Mouse (Mus musculus): ENCODE data around the gene Zcchc24. TPM values are rescaled to one million over a fixed set of nuclear protein-coding genes. Genes with fewer than 3 reads are reported as not detected.

Gene Zcchc24
- polyA plus RNA-seq, 1 experiment from 2014 or later: 24.0 TPM

DNA sequence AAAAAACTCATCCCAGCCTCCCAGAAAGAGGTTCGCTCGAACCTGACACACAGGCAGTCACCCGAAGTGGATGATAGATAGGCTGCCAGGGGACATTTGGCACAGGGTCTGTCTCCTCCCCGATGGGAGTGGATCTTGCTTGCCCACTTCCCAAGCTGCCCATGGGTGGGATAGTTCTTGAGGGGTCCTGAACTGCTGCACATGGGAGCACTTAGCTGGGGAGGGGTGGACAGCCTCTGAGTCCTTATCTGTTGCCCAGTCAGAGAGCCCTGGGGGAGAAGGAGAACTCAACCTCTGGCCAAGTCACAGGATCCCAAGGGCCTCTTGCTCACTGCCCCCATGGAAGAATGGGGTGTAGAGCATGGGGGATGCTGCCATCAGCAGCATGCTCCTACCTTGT is 13.3 kb downstream of the Zcchc24 start:
- no peak overlapping the region for H3K4me3 ChIP-seq (ENCODE audit: low read length)
- no peaks in the 10 kb centered on the region for H3K9me3 ChIP-seq (ENCODE audit: control insufficient read depth, low read length)
- H3K9ac ChIP-seq (ENCODE audit: low read depth, low read length): no peak overlapping the region
- peaks cover 23% of the 10 kb centered on the region for H3K4me1 ChIP-seq (ENCODE audit: control insufficient read depth, insufficient read depth, low read length)
- H3K27ac ChIP-seq (ENCODE audit: low read depth, low read length): no peak overlapping the region
- no peak for ATAC-seq (ENCODE audit: low FRiP score, low TSS enrichment)
- WGBS: 20% methylated on average over 4 of the region's 4 CpGs
- peaks cover 6% of the 10 kb centered on the region; the same call in 1 of the 2 replicates for H3K36me3 ChIP-seq (ENCODE audit: control insufficient read depth, insufficient read depth, low read length)
- H3K4me2 ChIP-seq (replicated peaks; ENCODE audit: low read depth, low read length): no peak overlapping the region
- no peaks in the 10 kb centered on the region for H3K27me3 ChIP-seq (ENCODE audit: control insufficient read depth, insufficient read depth, low read length)

DNA sequence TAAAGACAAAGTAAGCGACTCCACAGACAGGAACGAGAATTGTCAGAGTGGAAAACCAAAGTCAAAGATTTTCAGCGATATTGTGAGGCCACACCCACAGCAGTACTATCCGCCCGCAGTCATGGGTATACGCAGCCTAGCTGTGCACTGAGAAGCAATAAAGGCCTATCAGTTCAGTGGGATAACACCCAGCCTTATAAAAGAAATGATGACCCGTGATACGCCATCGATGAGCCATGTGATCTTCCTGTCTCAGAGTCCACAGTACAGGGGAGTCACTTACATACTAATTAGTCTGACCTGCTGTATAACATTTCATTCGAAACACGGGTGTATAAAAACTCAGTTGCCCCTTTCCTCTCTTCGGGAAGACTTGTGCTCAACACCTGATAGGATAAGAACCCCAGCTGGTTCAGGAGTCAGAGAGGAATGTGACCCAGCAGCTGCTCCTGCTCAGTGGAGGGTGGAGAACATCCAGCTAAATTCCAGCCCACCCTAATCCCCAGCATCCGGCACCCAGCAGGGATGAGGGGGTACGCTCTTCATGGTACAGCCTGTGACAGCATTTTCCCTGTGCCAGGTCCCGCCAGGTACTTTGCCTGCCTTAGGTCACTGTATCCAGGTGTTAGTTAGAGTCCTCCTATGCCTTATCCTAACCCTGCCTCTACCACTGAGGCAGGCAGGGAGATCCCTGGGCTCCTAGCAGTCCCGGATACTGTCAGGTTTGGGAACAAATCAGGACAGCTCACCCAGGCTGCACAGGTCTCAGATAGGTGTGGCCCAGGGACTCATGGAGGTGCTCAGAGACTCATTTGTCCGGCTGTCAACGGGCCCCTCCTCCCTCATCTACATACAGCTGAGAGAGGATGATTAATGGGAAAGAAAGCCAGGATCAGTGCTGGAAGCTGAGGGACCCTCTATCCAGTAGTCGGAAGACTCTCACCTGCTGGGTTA is 14.0 kb downstream of the Zcchc24 start:
- peaks cover 11% of the 10 kb centered on the region; the same call in 1 of the 2 replicates for H3K36me3 ChIP-seq (ENCODE audit: control insufficient read depth, insufficient read depth, low read length)
- ATAC-seq (ENCODE audit: low FRiP score, low TSS enrichment): peak; percentile 56; the same call in 1 of the 2 replicates

DNA sequence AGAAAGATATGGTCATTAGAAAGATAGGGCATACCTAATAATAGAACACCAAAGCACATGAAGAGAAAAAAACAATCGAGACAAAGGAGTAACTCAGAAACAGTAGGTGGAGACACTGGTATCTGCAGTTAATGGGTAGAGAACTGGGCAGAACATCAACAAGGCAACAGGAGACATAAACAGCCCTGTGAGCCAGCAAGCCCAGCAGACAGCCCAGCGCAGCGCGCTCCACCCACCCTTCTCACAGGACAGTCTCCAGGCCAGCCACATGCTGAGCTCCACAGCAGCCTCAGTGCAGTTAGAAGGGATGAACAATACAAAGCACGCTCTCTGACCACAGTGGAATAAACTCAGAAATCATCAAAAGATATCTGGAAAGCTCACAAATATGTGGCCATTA is 15.8 kb downstream of the Zcchc24 start:
- Histone ChIP-seq H3K9ac (ENCODE audit: low read depth, low read length) (no peak overlapping the region), H3K4me1 (ENCODE audit: control insufficient read depth, insufficient read depth, low read length) (peaks cover 18% of the 10 kb centered on the region), H3K27me3 (ENCODE audit: control insufficient read depth, insufficient read depth, low read length) (no peaks in the 10 kb centered on the region), H3K27ac (ENCODE audit: low read depth, low read length) (no peak overlapping the region), H3K4me2 (replicated peaks; ENCODE audit: low read depth, low read length) (no peak overlapping the region), H3K4me3 (ENCODE audit: low read length) (no peak overlapping the region), H3K36me3 (ENCODE audit: control insufficient read depth, insufficient read depth, low read length) (peaks cover 11% of the 10 kb centered on the region; the same call in 1 of the 2 replicates), H3K9me3 (ENCODE audit: control insufficient read depth, low read length) (no peaks in the 10 kb centered on the region)
- ATAC-seq (ENCODE audit: low FRiP score, low TSS enrichment): no peak
- 81% methylated on average over 5 of the region's 5 CpGs for WGBS

More for the DNA sequence above, 14.0 kb downstream of the Zcchc24 start:
- H3K4me2 ChIP-seq (replicated peaks; ENCODE audit: low read depth, low read length): no peak overlapping the region
- H3K27ac ChIP-seq (ENCODE audit: low read depth, low read length): no peak overlapping the region
- no peaks in the 10 kb centered on the region for H3K9me3 ChIP-seq (ENCODE audit: control insufficient read depth, low read length)
- 33% methylated on average over 19 of the region's 19 CpGs for WGBS
- no peak overlapping the region for H3K4me3 ChIP-seq (ENCODE audit: low read length)
- H3K9ac ChIP-seq (ENCODE audit: low read depth, low read length): no peak overlapping the region
- no peaks in the 10 kb centered on the region for H3K27me3 ChIP-seq (ENCODE audit: control insufficient read depth, insufficient read depth, low read length)
- peaks cover 15% of the 10 kb centered on the region; the same call in 1 of the 2 replicates for H3K4me1 ChIP-seq (ENCODE audit: control insufficient read depth, insufficient read depth, low read length)

DNA sequence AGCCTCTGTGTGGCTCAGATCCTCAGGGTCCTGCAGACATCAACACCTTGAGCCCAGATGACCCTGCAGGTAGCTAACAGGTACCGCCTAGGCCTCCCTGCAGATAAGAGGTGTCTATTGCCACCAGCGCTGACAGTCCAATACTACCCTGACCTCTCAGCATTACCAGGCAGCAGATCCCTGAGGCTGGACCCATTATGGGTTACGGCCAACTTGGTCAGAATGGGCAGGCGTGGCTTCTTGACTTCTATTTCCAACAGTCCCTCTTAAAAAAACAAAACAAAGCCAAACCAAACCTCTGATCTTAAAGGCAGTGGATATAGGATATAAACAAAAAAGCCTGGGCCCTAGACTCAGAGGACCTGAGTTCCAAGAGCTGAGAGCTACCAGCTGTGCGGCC is 17.8 kb downstream of the Zcchc24 start:
- Histone ChIP-seq H3K9me3 (ENCODE audit: control insufficient read depth, low read length) (no peaks in the 10 kb centered on the region), H3K4me3 (ENCODE audit: low read length) (no peak overlapping the region), H3K27me3 (ENCODE audit: control insufficient read depth, insufficient read depth, low read length) (no peaks in the 10 kb centered on the region), H3K9ac (ENCODE audit: low read depth, low read length) (no peak overlapping the region), H3K4me2 (replicated peaks; ENCODE audit: low read depth, low read length) (no peak overlapping the region), H3K4me1 (ENCODE audit: control insufficient read depth, insufficient read depth, low read length) (peaks cover 13% of the 10 kb centered on the region), H3K27ac (ENCODE audit: low read depth, low read length) (no peak overlapping the region), H3K36me3 (ENCODE audit: control insufficient read depth, insufficient read depth, low read length) (peaks cover 7% of the 10 kb centered on the region; the same call in 1 of the 2 replicates)
- 91% methylated on average over 5 of the region's 5 CpGs for WGBS
- ATAC-seq (ENCODE audit: low FRiP score, low TSS enrichment): no peak

DNA sequence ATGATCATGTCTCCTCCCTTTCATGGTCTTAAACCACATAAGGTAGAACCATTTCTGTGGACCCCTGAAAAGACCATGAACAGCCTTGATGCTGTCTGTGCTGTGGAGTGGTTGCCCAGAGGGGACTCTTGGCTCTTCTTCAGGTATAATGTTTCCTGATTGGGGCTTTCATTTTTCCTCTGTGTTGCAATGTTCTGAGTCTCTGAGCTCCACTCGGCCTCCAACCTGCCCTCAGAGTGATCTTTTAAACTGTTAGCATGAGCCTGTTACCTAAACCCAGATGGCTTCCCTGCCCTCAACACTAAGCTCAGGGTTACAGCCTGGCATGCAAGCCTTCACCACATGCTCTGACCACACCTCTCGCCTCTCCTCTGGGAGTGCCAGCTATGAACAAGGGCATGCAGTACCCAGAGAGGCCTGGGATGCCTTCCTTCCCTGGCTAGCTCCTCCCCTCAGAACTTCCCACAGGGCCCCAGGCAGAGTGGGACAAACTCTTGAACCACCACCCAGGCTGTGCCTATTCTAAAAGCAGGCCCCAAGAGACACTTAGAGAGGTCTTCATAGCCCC is 18.3 kb downstream of the Zcchc24 start:
- ATAC-seq (ENCODE audit: low FRiP score, low TSS enrichment): no peak
- Histone ChIP-seq H3K4me2 (replicated peaks; ENCODE audit: low read depth, low read length) (no peak overlapping the region), H3K9ac (ENCODE audit: low read depth, low read length) (no peak overlapping the region), H3K9me3 (ENCODE audit: control insufficient read depth, low read length) (no peaks in the 10 kb centered on the region), H3K4me1 (ENCODE audit: control insufficient read depth, insufficient read depth, low read length) (peaks cover 11% of the 10 kb centered on the region), H3K27me3 (ENCODE audit: control insufficient read depth, insufficient read depth, low read length) (no peaks in the 10 kb centered on the region), H3K36me3 (ENCODE audit: control insufficient read depth, insufficient read depth, low read length) (peaks cover 7% of the 10 kb centered on the region; the same call in 1 of the 2 replicates), H3K27ac (ENCODE audit: low read depth, low read length) (no peak overlapping the region), H3K4me3 (ENCODE audit: low read length) (no peak overlapping the region)
- 86% methylated on average over 2 of the region's 2 CpGs for WGBS

DNA sequence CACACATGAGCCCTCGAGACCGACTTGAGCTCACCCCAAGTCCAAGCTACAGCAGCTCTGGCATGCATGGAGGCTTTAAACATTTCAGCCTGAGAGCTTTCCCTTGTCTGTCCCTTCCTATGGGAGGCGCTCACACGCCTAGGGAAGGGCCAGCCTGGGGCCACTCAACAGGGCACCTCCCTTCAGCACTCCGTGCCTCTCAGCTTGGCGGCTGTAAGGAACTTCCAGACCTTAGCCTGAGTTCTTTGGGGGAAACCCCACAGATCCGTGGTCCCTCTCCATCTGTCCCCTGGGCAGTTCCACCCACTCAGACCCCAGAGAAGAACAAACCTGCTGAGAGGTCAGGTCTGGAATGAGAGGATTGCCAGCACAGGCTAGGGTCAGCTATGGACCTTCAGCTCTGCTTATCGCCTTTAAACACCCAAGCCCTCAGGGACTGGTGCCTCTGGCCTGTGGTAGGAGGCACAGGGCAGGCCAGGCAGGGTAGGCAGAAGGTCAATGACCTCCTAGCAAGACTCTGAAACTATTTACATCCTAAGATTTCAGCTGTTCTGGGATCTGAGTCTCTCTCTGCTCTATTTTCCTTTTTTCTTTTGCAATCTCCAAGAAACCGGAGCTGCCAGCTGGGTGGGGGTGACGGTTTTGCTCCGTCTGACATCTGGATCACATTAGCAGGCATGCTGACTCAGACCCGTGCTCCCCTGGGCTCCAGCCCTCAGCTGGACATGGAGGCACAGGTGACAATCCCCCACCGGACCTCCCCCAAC is 19.5 kb downstream of the Zcchc24 start:
- H3K27me3 ChIP-seq (ENCODE audit: control insufficient read depth, insufficient read depth, low read length): no peaks in the 10 kb centered on the region
- H3K4me3 ChIP-seq (ENCODE audit: low read length): no peak overlapping the region
- WGBS: 31% methylated on average over 13 of the region's 13 CpGs
- H3K4me1 ChIP-seq (ENCODE audit: control insufficient read depth, insufficient read depth, low read length): peaks cover 10% of the 10 kb centered on the region
- H3K9me3 ChIP-seq (ENCODE audit: control insufficient read depth, low read length): no peaks in the 10 kb centered on the region
- no peak overlapping the region for H3K27ac ChIP-seq (ENCODE audit: low read depth, low read length)
- ATAC-seq (ENCODE audit: low FRiP score, low TSS enrichment): no peak
- no peak overlapping the region for H3K4me2 ChIP-seq (replicated peaks; ENCODE audit: low read depth, low read length)
- peaks cover 5% of the 10 kb centered on the region; the same call in 1 of the 2 replicates for H3K36me3 ChIP-seq (ENCODE audit: control insufficient read depth, insufficient read depth, low read length)
- H3K9ac ChIP-seq (ENCODE audit: low read depth, low read length): no peak overlapping the region

DNA sequence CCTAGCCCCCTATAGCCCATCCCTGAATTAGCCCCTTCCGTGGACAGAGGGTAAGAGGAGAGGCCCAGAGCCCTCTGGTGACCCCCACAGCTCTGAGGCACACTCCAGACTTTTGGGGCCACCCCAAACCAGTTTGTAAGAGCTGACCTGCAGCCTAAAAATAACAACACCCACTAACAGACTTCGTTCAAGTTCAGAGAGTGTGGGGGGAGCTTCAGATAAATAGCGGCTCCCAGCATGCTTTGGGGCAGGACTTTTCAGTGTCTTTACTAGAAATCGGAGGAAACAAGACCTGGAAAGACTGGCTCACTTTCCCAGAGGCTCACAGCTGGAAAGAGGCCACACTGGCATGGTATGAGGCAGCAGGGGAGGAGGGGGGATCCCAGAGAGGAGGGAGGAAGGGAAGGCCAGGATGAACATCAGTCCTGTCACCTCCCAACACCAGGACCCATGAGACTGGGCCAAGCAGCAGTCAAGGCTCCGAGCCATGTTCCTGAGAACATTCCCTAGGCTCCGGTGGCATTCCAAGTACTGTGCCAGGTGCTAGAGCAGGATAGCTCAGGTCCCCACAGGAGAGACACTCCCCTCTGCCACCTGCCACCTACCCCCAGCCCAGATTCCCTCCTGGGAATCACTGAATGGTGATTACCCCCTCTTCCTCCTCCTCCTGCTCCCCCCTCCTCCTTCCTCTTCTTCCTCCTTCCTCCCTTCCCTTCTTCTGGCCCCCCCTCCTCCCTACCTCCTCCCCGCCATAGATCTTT is 20.7 kb downstream of the Zcchc24 start:
- H3K36me3 ChIP-seq (ENCODE audit: control insufficient read depth, insufficient read depth, low read length): peaks cover 9% of the 10 kb centered on the region; the same call in 1 of the 2 replicates

More for the DNA sequence above, 20.7 kb downstream of the Zcchc24 start:
- H3K4me1 ChIP-seq (ENCODE audit: control insufficient read depth, insufficient read depth, low read length): peaks cover 10% of the 10 kb centered on the region
- H3K27me3 ChIP-seq (ENCODE audit: control insufficient read depth, insufficient read depth, low read length): no peaks in the 10 kb centered on the region
- ATAC-seq (ENCODE audit: low FRiP score, low TSS enrichment): no peak; the same call in 1 of the 2 replicates
- no peak overlapping the region for H3K4me2 ChIP-seq (replicated peaks; ENCODE audit: low read depth, low read length)
- H3K9me3 ChIP-seq (ENCODE audit: control insufficient read depth, low read length): no peaks in the 10 kb centered on the region
- 67% methylated on average over 7 of the region's 7 CpGs for WGBS
- no peak overlapping the region for H3K4me3 ChIP-seq (ENCODE audit: low read length)
- no peak overlapping the region for H3K9ac ChIP-seq (ENCODE audit: low read depth, low read length)
- H3K27ac ChIP-seq (ENCODE audit: low read depth, low read length): no peak overlapping the region
